Mouse (Mus musculus) embryonic fibroblast, embryonic 13.5 days (primary cell): Measurements from ENCODE around the gene Tusc2.

Experiments used
- CTCF ChIP-seq: IDR thresholded peaks from 2 replicates; pipeline ENCODE4 v1.5.1; 2011; ENCODE audit warnings: mild to moderate bottlenecking, control low read depth, low read length, moderate library complexity, borderline replicate concordance; ENCODE audit not compliant: insufficient read depth
- POLR2A ChIP-seq: IDR thresholded peaks from 2 replicates; pipeline ENCODE4 v1.6.1; 2011; ENCODE audit warnings: low read depth, mild to moderate bottlenecking, control low read depth, low read length, moderate library complexity

- TF ChIP-seq CTCF (no peak), POLR2A (no peak)
Measured at GRCm38 (mm10) chr9:107547957-107548356, 15.1 kb upstream of the Tusc2 start.
